Mouse (Mus musculus) MEL (cell line): ENCODE data around the gene Pkd1l2. TPM values are rescaled to one million over a fixed set of nuclear protein-coding genes. Genes with fewer than 3 reads are reported as not detected.

Source experiments
- DNase-seq: peaks from one replicate; pipeline ENCODE4 v3.0.0; 2011; ENCODE audit warnings: low read depth, low spot score
- H3K27ac ChIP-seq: 2 replicates; pipeline ENCODE4 v1.5.1; 2012; ENCODE audit warnings: low read depth, mild to moderate bottlenecking, control low read depth, low read length, moderate library complexity; ENCODE audit not compliant: control insufficient read depth
- H3K27me3 ChIP-seq, 2 experiments: fragments of 150-350 bp in 1 of 2; sonication (generic) in 1 of 2; 2 replicates each; pipeline ENCODE4 v1.6.1; 2012; ENCODE audit warnings: low read length in 2 of 2, mild to moderate bottlenecking in 2 of 2, improper control_type of control experiment in 1 of 2, moderate library complexity in 1 of 2; ENCODE audit not compliant: insufficient read depth in 2 of 2, control insufficient read depth in 1 of 2
- H3K36me3 ChIP-seq, 2 experiments: 2 replicates each; pipeline ENCODE4 v1.6.1; 2012 to 2014; ENCODE audit warnings: low read length in 2 of 2, improper control_type of control experiment in 1 of 2, inconsistent platforms in 1 of 2, mild to moderate bottlenecking in 1 of 2; ENCODE audit not compliant: insufficient read depth in 2 of 2, control insufficient read depth in 1 of 2
- H3K4me1 ChIP-seq, 2 experiments: fragments of 150-350 bp in 1 of 2; sonication (generic) in 1 of 2; 2 replicates each; pipeline ENCODE4 v1.6.1; 2012; ENCODE audit warnings: low read length in 2 of 2, improper control_type of control experiment in 1 of 2, mild to moderate bottlenecking in 1 of 2; ENCODE audit not compliant: insufficient read depth in 2 of 2, control insufficient read depth in 1 of 2
- H3K4me3 ChIP-seq, 2 experiments: fragments of 150-350 bp in 1 of 2; sonication (generic) in 1 of 2; 2 replicates each; pipeline ENCODE4 v1.5.1; 2012; ENCODE audit warnings: low read depth in 2 of 2, low read length in 2 of 2, mild to moderate bottlenecking in 2 of 2, moderate library complexity in 2 of 2, control low read depth in 1 of 2, improper control_type of control experiment in 1 of 2; ENCODE audit not compliant: control insufficient read depth in 1 of 2, insufficient read depth in 1 of 2
- H3K79me2 ChIP-seq: 2 replicates; pipeline ENCODE4 v1.6.1; 2012; ENCODE audit warnings: mild to moderate bottlenecking, low read length, moderate library complexity; ENCODE audit not compliant: control insufficient read depth, poor library complexity, insufficient read depth
- H3K9ac ChIP-seq: 2 replicates; pipeline ENCODE4 v1.6.1; 2012; ENCODE audit warnings: low read depth, mild to moderate bottlenecking, control low read depth, low read length, moderate library complexity; ENCODE audit not compliant: control insufficient read depth, poor library complexity, severe bottlenecking
- H3K9me3 ChIP-seq: fragments of 150-350 bp; sonication (generic); replicated peaks from 2 replicates; pipeline ENCODE4 v1.6.1; 2012; ENCODE audit warnings: mild to moderate bottlenecking, low read length, improper control_type of control experiment, moderate library complexity; ENCODE audit not compliant: insufficient read depth
- BHLHE40 ChIP-seq: IDR thresholded peaks from 2 replicates; pipeline ENCODE4 v1.6.1; 2012; ENCODE audit warnings: low read depth, mild to moderate bottlenecking, inconsistent platforms, low read length, improper control_type of control experiment, borderline replicate concordance
- CHD1 ChIP-seq: IDR thresholded peaks from 2 replicates; pipeline ENCODE4 v1.6.1; 2012; ENCODE audit warnings: low read depth, mild to moderate bottlenecking, inconsistent platforms, low read length, improper control_type of control experiment
- CHD2 ChIP-seq: IDR thresholded peaks from 2 replicates; pipeline ENCODE4 v1.6.1; 2011; ENCODE audit warnings: low read length, improper control_type of control experiment
- CTCF ChIP-seq, 3 experiments: IDR thresholded peaks in 2 of 3; conservative IDR thresholded peaks in 1 of 3; 2 replicates each; pipeline ENCODE4 v1.5.1; 2011 to 2012; ENCODE audit warnings: low read length in 3 of 3, low read depth in 2 of 3, mild to moderate bottlenecking in 2 of 3, improper control_type of control experiment in 1 of 3, inconsistent platforms in 1 of 3, mixed read lengths in 1 of 3, moderate library complexity in 1 of 3; ENCODE audit not compliant: control insufficient read depth in 1 of 3, insufficient read depth in 1 of 3, poor library complexity in 1 of 3, severe bottlenecking in 1 of 3
- E2F4 ChIP-seq: IDR thresholded peaks from 2 replicates; pipeline ENCODE4 v1.6.1; 2011; ENCODE audit warnings: low read depth, low read length, improper control_type of control experiment, borderline replicate concordance
- GABPA ChIP-seq: IDR thresholded peaks from 2 replicates; pipeline ENCODE4 v1.6.1; 2012; ENCODE audit warnings: low read depth, mild to moderate bottlenecking, inconsistent platforms, low read length, improper control_type of control experiment, moderate library complexity
- HCFC1 ChIP-seq: IDR thresholded peaks from 2 replicates; pipeline ENCODE4 v1.6.1; 2012; ENCODE audit warnings: low read depth, mild to moderate bottlenecking, inconsistent platforms, low read length, improper control_type of control experiment, moderate library complexity
- JUND ChIP-seq: IDR thresholded peaks from 2 replicates; pipeline ENCODE4 v1.6.1; 2011; ENCODE audit warnings: low read depth, mild to moderate bottlenecking, improper control_type of control experiment, low read length
- MAFK ChIP-seq: IDR thresholded peaks from 2 replicates; pipeline ENCODE4 v1.6.1; 2011; ENCODE audit warnings: low read depth, mild to moderate bottlenecking, low read length, improper control_type of control experiment, borderline replicate concordance
- MAX ChIP-seq: IDR thresholded peaks from 2 replicates; pipeline ENCODE4 v1.6.1; 2011; ENCODE audit warnings: low read length, improper control_type of control experiment
- MXI1 ChIP-seq: IDR thresholded peaks from 2 replicates; pipeline ENCODE4 v1.6.1; 2011; ENCODE audit warnings: mild to moderate bottlenecking, low read depth, low read length, improper control_type of control experiment
- MYB ChIP-seq: IDR thresholded peaks from 2 replicates; pipeline ENCODE4 v1.6.1; 2011; ENCODE audit warnings: mild to moderate bottlenecking, low read depth, low read length, improper control_type of control experiment
- NELFE ChIP-seq: IDR thresholded peaks from 2 replicates; pipeline ENCODE4 v1.6.1; 2011; ENCODE audit warnings: low read depth, low read length, improper control_type of control experiment
- NRF1 ChIP-seq: IDR thresholded peaks from 2 replicates; pipeline ENCODE4 v1.6.1; 2014; ENCODE audit warnings: low read depth, mild to moderate bottlenecking, inconsistent platforms, low read length, improper control_type of control experiment, moderate library complexity; ENCODE audit not compliant: poor library complexity, insufficient read depth, severe bottlenecking
- POLR2AphosphoS2 ChIP-seq: IDR thresholded peaks from 2 replicates; pipeline ENCODE4 v1.6.1; 2011; ENCODE audit warnings: low read length, improper control_type of control experiment
- RCOR1 ChIP-seq: IDR thresholded peaks from 2 replicates; pipeline ENCODE4 v1.6.1; 2012; ENCODE audit warnings: low read depth, mild to moderate bottlenecking, inconsistent platforms, low read length, improper control_type of control experiment
- TCF12 ChIP-seq: IDR thresholded peaks from 2 replicates; pipeline ENCODE4 v1.6.1; 2014; ENCODE audit warnings: low read depth, mild to moderate bottlenecking, inconsistent platforms, low read length, improper control_type of control experiment, moderate library complexity
- UBTF ChIP-seq: IDR thresholded peaks from 2 replicates; pipeline ENCODE4 v1.6.1; 2012; ENCODE audit warnings: low read depth, mild to moderate bottlenecking, inconsistent platforms, low read length, improper control_type of control experiment, moderate library complexity, borderline replicate concordance; ENCODE audit not compliant: insufficient read depth
- ZMIZ1 ChIP-seq: IDR thresholded peaks from 2 replicates; pipeline ENCODE4 v1.6.1; 2012; ENCODE audit warnings: low read depth, mild to moderate bottlenecking, inconsistent platforms, low read length, improper control_type of control experiment, moderate library complexity
- polyA plus RNA-seq, 2 experiments: library from polyadenylated mRNA; stranded (reverse) in 1 of 2; unstranded in 1 of 2; fragments of >175 nt in 1 of 2; fragments of >200 nt in 1 of 2; gene quantifications; 2 replicates each; pipeline versions ENCODE4 v1.2.1 to v1.2.4; 2012; ENCODE audit warnings: low replicate concordance in 2 of 2, low read depth in 1 of 2; ENCODE audit not compliant: insufficient read length in 2 of 2, insufficient read depth in 1 of 2, missing spikeins in 1 of 2
- total RNA-seq: library from RNA; depleted of rRNA; stranded (reverse); fragments of 300-350 nt; gene quantifications from 2 replicates; pipeline ENCODE4 v1.2.3, GENCODE M21; 2012

Gene Pkd1l2
- total and polyA plus RNA-seq, 3 experiments = 0.86 to 1.5 TPM; not detected in 1

DNA sequence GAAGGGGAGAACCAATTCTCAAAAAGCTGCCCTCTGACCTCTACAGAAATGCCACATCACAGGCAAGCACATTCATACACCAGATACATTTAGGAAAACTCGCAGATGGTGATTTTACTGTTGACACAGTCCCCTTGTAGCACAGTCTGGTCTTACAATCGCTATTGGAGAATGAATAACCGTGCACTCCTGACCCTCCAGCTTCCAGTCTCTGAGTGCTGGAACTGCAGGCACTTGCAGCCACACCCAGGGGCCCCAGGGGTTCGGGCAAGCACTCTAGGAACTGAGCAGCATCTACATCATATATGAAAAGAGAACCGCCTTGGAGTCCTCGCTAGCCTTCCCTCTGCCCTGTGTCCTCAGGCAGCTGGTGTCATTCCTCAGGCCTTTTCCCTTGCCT is 50.8 kb downstream of the Pkd1l2 start:
- Histone ChIP-seq H3K27ac (no peak overlapping the region), H3K79me2 (no peaks in the 10 kb centered on the region), H3K4me1 (no peaks in the 10 kb centered on the region), H3K36me3 (no peaks in the 10 kb centered on the region), H3K9me3 (no peaks in the 10 kb centered on the region), H3K9ac (no peak overlapping the region), H3K27me3 (no peaks in the 10 kb centered on the region), H3K4me3 (no peak overlapping the region)
- TF ChIP-seq NELFE (no peak), NRF1 (no peak), HCFC1 (no peak), GABPA (no peak)
- no peak for DNase-seq

GRCm38 (mm10) chr8:117028686-117029085 is 53.6 kb downstream of the Pkd1l2 start:
- no peak overlapping the region for H3K9ac ChIP-seq
- no peaks in the 10 kb centered on the region for H3K36me3 ChIP-seq
- no peak overlapping the region for H3K4me3 ChIP-seq
- no peak for TF ChIP-seq CTCF (IDR thresholded peaks at IDR 0.05 in 2 of 3, conservative IDR thresholded peaks at IDR 0.05 in 1 of 3; ENCODE audit: control insufficient read depth in 1 of 3, insufficient read depth in 1 of 3, low read depth in 2 of 3, low read length in 3 of 3, poor library complexity in 1 of 3, severe bottlenecking in 1 of 3)
- no peak for TF ChIP-seq BHLHE40
- TF ChIP-seq MXI1 = no peak
- TF ChIP-seq CHD2 = no peak
- no peak for TF ChIP-seq MYB
- no peak for TF ChIP-seq MAX
- no peak for TF ChIP-seq MAFK
- no peaks in the 10 kb centered on the region for H3K9me3 ChIP-seq
- no peaks in the 10 kb centered on the region for H3K79me2 ChIP-seq
- no peaks in the 10 kb centered on the region for H3K27me3 ChIP-seq
- H3K27ac ChIP-seq = no peak overlapping the region
- H3K4me1 ChIP-seq = no peaks in the 10 kb centered on the region
- DNase-seq = no peak

GRCm38 (mm10) chr8:117027601-117028000 is 54.6 kb downstream of the Pkd1l2 start:
- TF ChIP-seq HCFC1 (no peak), CHD2 (no peak), UBTF (no peak), ZMIZ1 (no peak), E2F4 (no peak), POLR2AphosphoS2 (no peak), RCOR1 (no peak), BHLHE40 (no peak), NRF1 (no peak), JUND (no peak), GABPA (no peak), TCF12 (no peak), CHD1 (no peak)
- Histone ChIP-seq H3K36me3 (no peaks in the 10 kb centered on the region), H3K4me1 (peaks cover 0 to 1% of the 10 kb centered on the region in 2 experiments; a peak in 2 of 4 replicates), H3K79me2 (no peaks in the 10 kb centered on the region), H3K27ac (no peak overlapping the region), H3K9me3 (no peaks in the 10 kb centered on the region), H3K27me3 (no peaks in the 10 kb centered on the region), H3K4me3 (no peak overlapping the region), H3K9ac (no peak overlapping the region)
- no peak for DNase-seq
